Mouse (Mus musculus) c-Kit-negative CD71-positive TER-119-positive erythroid progenitor cells, embryonic 14.5 days (primary cell): Measurements from ENCODE around the gene Pbx4.
A peak's percentile ranks its signal among the peaks of the same experiment; 100 is the strongest.

Source experiments
- DNase-seq: peaks from one replicate; pipeline ENCODE4 v3.0.0-alpha.2; 2013; ENCODE audit warnings: low read depth, low spot score

The Pbx4 gene

GRCm38 (mm10) chr8:69870907-69871306 lies 38.6 kb downstream of the Pbx4 start:
- DNase-seq: no peak

DNA sequence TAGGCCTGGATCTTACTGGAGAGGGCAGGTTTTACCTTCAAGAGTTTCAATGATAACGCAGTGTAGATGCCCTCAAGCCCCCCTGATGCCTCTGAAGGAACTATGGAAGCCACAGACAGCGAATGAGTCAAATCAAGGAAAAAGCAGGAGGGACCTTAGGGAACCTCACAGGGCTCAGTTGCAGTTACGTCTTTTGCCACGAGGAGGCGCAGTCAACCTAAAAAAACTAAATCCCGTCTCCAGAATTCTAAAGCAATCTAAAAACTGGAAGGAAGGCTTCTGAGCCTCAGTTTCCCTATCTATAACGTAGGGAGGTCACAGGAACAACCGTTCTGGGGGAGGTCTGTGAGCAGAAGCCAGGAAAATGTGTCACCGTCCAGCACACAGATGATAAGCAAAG lies 41.9 kb downstream of the Pbx4 start:
- DNase-seq: peak; percentile 46

GRCm38 (mm10) chr8:69874654-69875053 lies 42.4 kb downstream of the Pbx4 start:
- no peak for DNase-seq

DNA sequence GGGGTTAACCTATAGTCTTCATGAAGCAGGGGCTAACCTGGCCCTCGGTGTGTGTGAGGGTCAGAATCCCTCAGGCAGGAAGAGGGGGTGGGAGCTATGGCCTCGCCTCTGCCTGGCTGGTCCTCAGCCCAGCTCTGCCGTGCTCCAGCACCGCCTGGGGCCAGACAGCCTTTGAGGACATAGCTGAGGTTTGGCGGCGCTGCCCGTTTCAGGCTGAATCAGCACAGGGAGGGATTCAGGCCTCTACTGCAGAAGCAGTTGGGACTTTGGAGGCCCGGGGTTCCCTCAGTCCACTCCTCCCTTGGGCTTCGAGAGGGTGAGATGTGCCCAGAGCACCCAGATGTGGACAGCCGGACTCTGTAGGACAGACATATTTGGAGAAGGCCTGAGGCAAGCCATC lies 43.8 kb downstream of the Pbx4 start:
- no peak for DNase-seq

GRCm38 (mm10) chr8:69876967-69877366 lies 44.7 kb downstream of the Pbx4 start:
- no peak for DNase-seq

GRCm38 (mm10) chr8:69877396-69877795 lies 45.1 kb downstream of the Pbx4 start:
- DNase-seq: no peak

DNA sequence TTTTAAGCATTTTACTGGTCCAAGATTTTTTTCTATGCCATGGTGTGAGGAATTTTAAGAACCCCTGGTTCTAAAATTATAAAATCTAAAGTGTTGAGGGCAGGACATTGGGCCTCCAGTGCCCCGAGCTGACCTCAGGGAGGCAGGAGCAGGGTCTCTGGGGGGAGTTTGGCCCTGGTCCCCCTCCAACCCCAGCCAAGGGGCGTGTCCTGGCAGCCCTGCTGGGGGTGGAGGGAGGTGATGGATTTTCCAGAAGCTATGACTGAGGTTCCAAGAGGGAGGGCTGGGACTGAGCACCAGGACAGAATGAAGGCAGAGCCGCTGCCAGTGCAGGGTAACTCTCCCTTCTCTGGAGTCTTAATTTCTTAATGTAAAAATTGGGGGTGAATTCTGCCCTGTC lies 45.7 kb downstream of the Pbx4 start:
- no peak for DNase-seq

DNA sequence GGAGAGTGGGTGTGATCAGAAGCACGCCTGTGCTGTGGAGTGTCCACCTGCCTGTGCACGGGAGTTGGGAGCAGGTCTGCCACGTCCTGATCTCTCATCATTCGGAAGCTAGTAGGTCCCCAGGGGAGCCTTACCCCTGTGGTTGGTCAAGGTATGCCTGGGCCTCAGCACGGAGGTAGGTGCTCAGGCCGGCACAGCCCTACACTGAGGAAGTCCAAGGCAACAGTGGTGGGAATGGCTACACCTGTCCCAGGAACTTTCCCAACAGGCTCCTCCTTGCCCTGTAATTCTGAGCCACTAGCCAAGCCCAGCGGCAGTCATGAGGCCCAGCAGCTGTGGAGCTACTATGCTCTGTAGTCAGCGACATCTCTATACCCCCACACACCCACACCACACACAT lies 47.4 kb downstream of the Pbx4 start:
- no peak for DNase-seq

DNA sequence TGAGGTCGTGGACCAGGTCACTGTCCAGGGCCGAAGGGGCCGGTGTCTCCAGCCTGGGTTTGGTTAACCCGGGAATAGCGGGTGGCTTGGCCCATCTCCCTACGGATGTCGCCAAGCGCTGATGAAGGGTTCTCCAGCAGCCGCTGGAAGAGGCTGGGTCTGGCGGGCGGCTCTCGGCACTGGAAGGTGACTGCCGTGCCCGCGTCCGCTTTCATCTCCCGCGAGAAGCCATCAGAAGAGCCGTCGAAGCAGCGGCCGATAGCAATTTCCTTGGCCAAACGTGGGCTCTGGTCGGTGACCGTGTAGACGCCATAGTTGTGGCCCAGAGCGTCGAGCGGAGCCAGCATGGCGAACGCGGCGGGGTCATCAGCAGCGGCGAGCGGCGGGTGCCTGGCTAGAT lies 48.5 kb downstream of the Pbx4 start:
- DNase-seq: no peak

DNA sequence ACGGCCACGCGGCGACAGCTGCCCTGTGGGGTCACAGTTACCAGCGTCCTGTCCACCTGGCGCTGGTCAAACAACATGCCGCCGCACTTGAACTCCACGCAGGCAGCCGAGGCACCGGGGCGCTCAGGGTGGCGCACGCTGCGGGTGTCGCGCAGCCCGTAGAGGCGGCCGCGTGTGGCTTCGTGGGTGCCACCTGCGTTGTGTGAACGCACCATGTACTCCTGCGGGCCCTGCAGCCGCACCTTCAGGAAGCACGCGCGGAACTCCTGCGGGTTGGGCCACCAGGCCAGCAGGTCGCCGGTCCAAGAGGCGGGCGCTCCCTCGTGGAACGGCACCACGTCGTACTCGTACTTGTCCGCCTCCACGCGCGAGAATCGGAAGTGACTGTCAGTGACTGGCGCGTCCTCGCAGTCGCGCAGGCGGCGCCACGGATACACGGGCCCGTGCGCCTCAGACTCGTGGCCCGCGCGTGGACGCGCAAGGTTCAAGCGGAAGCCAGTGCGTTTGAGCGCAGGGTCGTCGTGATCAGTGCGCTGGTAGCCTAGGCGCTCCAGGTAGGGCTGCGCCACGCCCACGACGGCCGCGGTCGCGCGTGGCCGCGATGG lies 49.1 kb downstream of the Pbx4 start:
- DNase-seq: no peak

DNA sequence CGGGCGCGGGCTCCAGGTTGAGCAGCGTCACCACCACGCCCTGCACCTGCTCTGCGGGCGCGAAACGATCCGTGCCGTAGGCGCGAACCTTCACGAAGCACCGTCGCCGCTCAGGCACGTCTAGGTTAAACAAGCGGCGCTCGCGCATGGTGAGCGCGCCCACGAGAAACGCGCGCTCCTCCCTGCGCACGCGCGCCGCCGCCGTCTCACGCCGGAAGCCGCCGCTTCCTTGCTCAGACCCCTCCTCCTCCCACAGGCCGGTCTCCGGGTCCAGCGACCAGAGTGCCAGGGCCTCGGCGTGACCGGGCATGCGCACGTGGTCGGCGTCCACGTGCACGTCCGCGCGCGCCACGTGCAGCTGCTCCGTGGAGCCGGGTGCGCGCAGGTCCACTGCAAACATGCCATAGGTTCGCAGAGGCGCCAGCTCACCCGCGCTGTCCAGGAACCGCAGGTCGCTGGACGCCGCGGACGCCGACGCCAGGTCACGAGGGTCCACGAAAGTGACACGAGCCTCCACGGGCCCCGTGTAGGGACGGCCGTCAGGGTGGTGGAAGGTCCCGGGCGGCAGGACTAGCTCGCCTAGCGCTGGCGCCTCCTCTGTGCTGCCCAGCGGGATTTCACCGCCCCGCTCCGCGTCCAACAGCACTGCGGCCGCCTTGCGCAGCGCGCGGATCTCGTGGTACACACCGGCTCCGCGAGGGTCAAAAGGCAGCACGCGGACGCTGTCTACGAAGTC lies 49.9 kb downstream of the Pbx4 start:
- no peak for DNase-seq

DNA sequence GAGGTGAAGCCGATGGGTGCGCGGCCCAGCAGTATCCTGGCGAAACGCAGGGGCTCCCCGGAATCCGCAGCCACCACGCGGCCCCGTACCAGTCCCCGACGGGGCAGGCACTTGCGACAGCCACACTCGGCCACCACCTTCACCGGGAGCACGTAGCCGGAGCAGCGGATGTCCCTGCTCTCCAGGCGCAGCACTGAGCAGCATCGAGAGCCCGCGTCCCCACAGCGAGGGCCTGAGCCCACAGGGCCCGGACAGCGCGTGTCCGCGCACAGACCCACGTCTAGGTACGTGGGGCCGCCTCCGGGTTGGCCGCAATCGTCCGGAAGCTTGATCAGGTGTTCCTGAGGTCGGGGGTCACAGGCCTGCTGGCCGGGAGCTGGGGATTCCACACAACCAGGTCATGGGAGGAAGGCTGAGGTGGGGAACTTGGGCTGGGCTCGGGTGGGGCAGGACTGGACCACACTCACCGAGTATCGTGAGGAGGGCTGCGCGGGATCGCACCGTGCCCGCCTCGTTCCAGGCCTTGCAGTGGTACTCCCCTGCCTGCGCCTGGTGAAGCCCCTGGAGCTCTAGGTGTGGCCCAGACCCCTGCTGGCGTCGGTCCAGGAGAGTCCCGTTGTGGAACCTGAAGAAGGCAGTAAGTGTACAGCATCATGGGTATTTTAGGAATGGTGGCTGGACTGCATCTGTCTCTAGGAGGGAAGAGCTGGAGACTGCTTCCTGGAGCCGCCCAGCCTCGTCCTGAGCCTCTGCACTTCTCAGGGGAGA lies 50.7 kb downstream of the Pbx4 start:
- DNase-seq: no peak

DNA sequence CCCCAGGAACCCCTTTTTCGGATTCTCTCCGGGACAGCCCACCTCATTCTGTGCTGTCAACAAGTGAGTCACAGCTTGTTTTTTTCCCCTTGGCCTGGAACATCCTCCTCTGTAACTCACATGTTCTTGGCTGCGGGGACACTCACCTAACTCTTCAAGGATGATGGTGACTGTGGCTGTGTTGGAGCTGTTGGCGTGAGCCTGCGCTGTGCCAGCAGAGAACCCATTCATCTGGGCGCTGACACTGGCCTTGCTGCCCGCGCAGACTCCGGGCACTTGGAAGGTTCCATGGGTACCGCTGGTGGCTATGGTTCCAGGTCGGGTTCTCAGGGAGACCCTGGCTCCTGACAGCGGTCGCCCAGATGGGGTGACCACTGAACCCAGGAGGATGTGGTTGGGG lies 51.9 kb downstream of the Pbx4 start:
- DNase-seq: no peak

GRCm38 (mm10) chr8:69887289-69888243 lies 55.3 kb downstream of the Pbx4 start, which contains the start of gene Cilp2:
Cilp2 (minus strand) TSS chr8:69887687.
- no peak for DNase-seq

DNA sequence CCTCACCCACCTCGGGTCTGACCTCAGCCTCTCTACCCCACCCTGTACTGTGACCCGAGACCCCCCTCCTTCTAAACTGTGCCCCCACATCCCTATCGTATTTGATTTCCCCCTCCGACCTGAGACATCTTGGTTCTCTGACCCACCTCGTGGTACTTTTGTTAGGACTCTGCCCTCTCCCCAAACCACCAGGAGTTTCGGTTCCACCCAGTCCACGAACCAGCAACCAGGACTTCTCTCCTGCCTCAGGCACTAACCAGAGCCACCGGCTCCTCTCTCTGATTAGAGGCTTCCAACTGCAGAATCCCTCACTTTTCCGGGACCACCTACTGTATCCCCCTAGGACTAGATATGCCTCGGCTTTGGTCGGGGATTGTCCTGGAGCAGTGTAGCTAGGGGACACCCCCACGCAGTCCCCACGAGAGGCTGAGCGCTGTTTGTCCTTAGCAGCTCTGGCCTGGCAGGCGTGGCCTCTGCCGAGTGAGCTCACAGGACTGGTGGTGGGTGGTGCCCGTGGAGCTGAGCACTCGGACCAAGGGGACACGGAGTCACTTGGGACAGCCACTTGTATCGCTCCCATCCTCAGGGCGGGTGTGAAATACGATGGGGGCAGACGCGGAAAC lies 56.1 kb downstream of the Pbx4 start:
- DNase-seq: no peak

DNA sequence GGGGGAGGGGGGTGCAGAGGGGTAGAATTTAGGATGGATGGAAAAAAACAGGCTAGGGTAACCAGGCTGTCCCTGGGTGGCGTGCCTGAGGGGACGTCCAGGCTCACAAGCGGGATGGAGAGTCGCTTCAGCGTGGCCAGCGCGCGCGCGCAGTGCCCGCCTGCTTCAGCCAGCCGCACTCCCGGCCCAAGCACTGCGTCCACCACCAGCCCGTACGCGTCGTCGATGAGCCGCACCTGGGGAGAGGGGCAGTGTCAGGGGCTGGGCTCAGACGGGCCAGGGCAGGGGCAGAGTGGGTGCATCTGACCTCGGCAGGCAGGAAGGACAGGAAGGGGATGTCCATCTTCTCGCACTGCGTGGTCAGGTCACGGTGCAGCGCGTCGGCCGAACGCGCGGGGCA lies 56.6 kb downstream of the Pbx4 start:
- no peak for DNase-seq

GRCm38 (mm10) chr8:69890813-69891241 lies 58.5 kb downstream of the Pbx4 start:
- no peak for DNase-seq

DNA sequence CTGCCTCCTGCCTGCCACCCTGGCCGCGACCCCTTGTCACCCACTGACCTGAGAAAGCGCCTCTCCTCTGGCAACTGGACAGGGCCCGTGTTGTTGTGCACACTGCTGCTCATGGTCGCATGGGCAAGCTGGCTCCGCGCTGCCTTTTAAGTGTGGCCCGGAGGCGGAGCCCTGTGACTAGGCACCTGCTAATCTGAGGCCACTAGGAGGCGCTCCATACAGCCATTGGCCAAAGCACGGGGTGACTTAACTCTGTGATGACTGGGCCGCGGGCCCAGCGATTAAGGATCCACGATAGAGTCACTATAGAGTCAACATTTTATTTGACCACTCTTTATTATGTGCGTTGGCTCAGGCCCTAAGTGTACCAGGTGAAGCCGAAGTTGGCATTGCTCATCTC lies 61.6 kb downstream of the Pbx4 start:
- DNase-seq: peak; percentile 33

GRCm38 (mm10) chr8:69894836-69895332 lies 62.6 kb downstream of the Pbx4 start:
- no peak for DNase-seq

- DNase-seq: no peak
Measured at GRCm38 (mm10) chr8:69895772-69896451, 63.6 kb downstream of the Pbx4 start.
